Mouse (Mus musculus) heart, postnatal 0 days (tissue): ENCODE measurements around the gene Selenon. TPM values are rescaled to one million over a fixed set of nuclear protein-coding genes. Genes with fewer than 3 reads are reported as not detected.

ENCODE experiments used
- ATAC-seq: fragments of 200-750 bp; cut with Nextera tagmentation; 2 replicates; pipeline ENCODE4 v1.8.0; 2017; ENCODE audit warnings: low read depth, moderate number of reproducible peaks, moderate library complexity; ENCODE audit not compliant: insufficient read depth
- DNase-seq: peaks from one replicate; pipeline ENCODE4 v3.0.0-alpha.2; 2016; ENCODE audit warnings: low spot score
- H3K27ac ChIP-seq: fragments of 300-500 bp; sonication (generic); 2 replicates; pipeline ENCODE4 v1.5.1; 2014; ENCODE audit warnings: low read depth, mild to moderate bottlenecking
- H3K27me3 ChIP-seq: fragments of 300-500 bp; sonication (generic); 2 replicates; pipeline ENCODE4 v1.6.1; 2014; ENCODE audit warnings: low read length, mixed read lengths; ENCODE audit not compliant: control insufficient read depth, insufficient read depth
- H3K36me3 ChIP-seq: fragments of 300-500 bp; sonication (generic); replicated peaks from 2 replicates; pipeline ENCODE4 v1.6.1; 2014; ENCODE audit warnings: low read length, mixed read lengths; ENCODE audit not compliant: control insufficient read depth, insufficient read depth
- H3K4me1 ChIP-seq: fragments of 300-500 bp; sonication (generic); 2 replicates; pipeline ENCODE4 v1.6.1; 2014; ENCODE audit warnings: antibody characterized with exemption; ENCODE audit not compliant: control insufficient read depth, insufficient read depth
- H3K4me2 ChIP-seq: fragments of 300-500 bp; sonication (generic); 2 replicates; pipeline ENCODE4 v1.6.1; 2014; ENCODE audit warnings: low read depth, mild to moderate bottlenecking, low read length, moderate library complexity
- H3K4me3 ChIP-seq: fragments of 300-500 bp; sonication (generic); 2 replicates; pipeline ENCODE4 v1.5.1; 2014; ENCODE audit warnings: low read depth, low read length
- H3K9ac ChIP-seq: fragments of 300-500 bp; sonication (generic); replicated peaks from 2 replicates; pipeline ENCODE4 v1.6.1; 2014; ENCODE audit warnings: low read depth, low read length, mixed read lengths
- H3K9me3 ChIP-seq: fragments of 300-500 bp; sonication (generic); replicated peaks from 2 replicates; pipeline ENCODE4 v1.6.1; 2016; ENCODE audit warnings: low read length; ENCODE audit not compliant: control insufficient read depth
- CTCF ChIP-seq: IDR thresholded peaks from 2 replicates; pipeline ENCODE4 v1.5.1; 2016; ENCODE audit warnings: antibody characterized with exemption, control low read depth, low read depth
- EP300 ChIP-seq: IDR thresholded peaks from 2 replicates; pipeline ENCODE4 v1.6.1; 2016; ENCODE audit warnings: antibody characterized with exemption, low read depth
- WGBS: fragments of 180-500 bp; shearing (Covaris S2); extraction: QIAGEN DNeasy Blood & Tissue Kit; methylation state at CpG from one replicate; pipeline ENCODE4 v1.1.7; 2014; 5-methylcytosine and 5-hydroxymethylcytosine counted together
- polyA plus RNA-seq: library from polyadenylated mRNA; unstranded; fragments of >200 nt; fragmentation: Nextera tagmentation; extraction: Ambion mirVana; gene quantifications from 2 replicates; pipeline ENCODE4 v1.2.1, GENCODE M21; 2015
- total RNA-seq: library from RNA; depleted of rRNA; stranded (reverse); fragments of >200 nt; gene quantifications from 2 replicates; pipeline ENCODE4 v1.2.3, GENCODE M21; 2014; ENCODE audit warnings: low replicate concordance

The Selenon gene
- total and polyA plus RNA-seq, 2 experiments from 2014 or later: 6.8 to 18.2 TPM

DNA sequence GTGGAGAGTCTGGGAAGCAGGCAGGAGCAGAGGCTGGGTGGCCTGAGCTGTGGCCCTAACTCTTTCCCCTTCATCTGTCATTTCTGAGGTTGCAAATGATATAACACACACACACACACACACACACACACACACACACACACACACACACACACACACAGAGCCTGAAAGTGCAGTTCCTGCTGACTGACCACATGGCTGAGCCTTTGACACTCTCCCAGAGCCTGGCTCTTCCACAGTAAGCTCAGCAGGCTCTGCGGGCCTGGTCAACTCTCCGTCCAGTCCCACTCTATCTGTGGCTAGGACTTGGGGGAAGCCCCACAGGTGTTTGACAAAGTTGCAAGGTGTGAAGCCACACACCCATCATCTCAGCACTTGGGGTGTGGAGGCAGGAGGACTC lies 25.3 kb upstream of the Selenon start:
- Histone ChIP-seq H3K27ac (no peak overlapping the region), H3K27me3 (no peaks in the 10 kb centered on the region), H3K36me3 (peaks cover 13% of the 10 kb centered on the region), H3K4me3 (no peak overlapping the region), H3K4me1 (peaks cover 20% of the 10 kb centered on the region), H3K9me3 (no peaks in the 10 kb centered on the region), H3K9ac (no peak overlapping the region), H3K4me2 (no peak overlapping the region)
- 83% methylated on average over 2 of the region's 2 CpGs for WGBS
- no peak for DNase-seq
- no peak for TF ChIP-seq EP300
- TF ChIP-seq CTCF: no peak
- no peak for ATAC-seq

DNA sequence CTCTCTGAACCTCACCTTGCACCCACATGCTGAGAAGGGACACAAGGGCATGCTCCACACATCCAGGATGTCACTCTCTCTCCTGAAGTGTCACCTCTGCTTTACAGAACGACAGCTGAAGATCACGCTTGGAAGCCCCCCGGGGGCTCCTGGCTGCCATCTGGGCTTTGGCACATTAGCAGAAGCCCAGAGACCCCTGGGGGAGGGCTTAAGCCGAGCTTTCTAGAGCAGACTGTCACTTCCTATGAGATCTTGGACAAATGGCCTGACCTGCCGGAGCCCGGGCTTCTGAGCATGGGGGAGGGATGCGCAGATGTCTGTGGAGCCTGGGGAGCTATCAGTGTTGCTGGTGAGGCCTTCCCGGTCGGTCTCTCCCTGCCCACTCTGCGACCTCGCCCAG lies 23.5 kb upstream of the Selenon start:
- peaks cover 20% of the 10 kb centered on the region for H3K4me1 ChIP-seq
- H3K27ac ChIP-seq: no peak overlapping the region
- H3K27me3 ChIP-seq: no peaks in the 10 kb centered on the region
- ATAC-seq: no peak
- 67% methylated on average over 11 of the region's 11 CpGs for WGBS
- DNase-seq: no peak
- no peak overlapping the region for H3K4me2 ChIP-seq
- no peak overlapping the region for H3K4me3 ChIP-seq
- H3K9me3 ChIP-seq: no peaks in the 10 kb centered on the region
- TF ChIP-seq EP300: no peak
- no peak for TF ChIP-seq CTCF
- peaks cover 13% of the 10 kb centered on the region for H3K36me3 ChIP-seq
- no peak overlapping the region for H3K9ac ChIP-seq

DNA sequence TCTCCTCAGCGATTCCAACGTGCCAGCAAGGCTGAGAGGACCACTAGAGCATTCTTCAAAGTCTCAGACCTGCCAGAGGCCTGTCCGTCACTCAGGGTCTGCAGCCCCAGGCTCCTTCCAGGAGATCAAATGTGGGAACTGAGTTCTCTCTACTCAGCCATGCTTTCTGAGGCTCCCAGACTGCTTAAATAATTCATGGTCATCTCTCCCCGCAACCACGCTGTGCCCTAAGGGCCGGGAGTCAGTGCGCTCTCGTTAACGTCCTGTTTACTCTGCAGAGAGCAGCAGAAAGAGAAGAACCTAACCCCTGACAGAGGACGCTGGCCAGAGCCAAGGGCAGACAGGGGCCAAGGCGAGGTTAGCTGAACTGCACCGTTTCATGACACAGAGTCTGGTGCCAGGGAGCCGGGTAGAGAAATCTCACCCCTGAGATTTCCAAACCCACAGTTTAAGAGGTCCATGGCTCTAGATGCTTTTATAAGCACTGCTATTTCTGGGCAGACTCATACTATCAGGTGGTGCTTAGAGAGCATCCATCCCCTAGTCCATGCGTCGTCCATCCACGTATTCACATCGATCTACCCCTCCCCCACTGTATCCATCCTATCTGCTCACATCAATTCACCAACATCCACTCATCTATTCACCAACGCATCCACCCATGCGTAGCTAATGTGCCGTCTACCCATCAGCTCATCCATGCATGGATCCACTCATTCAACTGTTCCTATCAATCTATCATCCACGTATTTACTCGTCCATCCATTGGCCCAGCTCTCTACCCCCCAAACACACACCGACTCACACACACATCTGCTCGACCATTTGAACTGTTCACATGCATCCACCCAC lies 20.7 kb upstream of the Selenon start:
- Histone ChIP-seq H3K4me2 (no peak overlapping the region), H3K9me3 (no peaks in the 10 kb centered on the region), H3K27me3 (no peaks in the 10 kb centered on the region), H3K4me1 (no peaks in the 10 kb centered on the region), H3K4me3 (no peak overlapping the region), H3K9ac (no peak overlapping the region), H3K27ac (no peak overlapping the region), H3K36me3 (peaks cover 16% of the 10 kb centered on the region)
- no peak for TF ChIP-seq EP300
- no peak for TF ChIP-seq CTCF
- DNase-seq (no peak), ATAC-seq (no peak)
- WGBS: 84% methylated on average over 24 of the region's 24 CpGs

DNA sequence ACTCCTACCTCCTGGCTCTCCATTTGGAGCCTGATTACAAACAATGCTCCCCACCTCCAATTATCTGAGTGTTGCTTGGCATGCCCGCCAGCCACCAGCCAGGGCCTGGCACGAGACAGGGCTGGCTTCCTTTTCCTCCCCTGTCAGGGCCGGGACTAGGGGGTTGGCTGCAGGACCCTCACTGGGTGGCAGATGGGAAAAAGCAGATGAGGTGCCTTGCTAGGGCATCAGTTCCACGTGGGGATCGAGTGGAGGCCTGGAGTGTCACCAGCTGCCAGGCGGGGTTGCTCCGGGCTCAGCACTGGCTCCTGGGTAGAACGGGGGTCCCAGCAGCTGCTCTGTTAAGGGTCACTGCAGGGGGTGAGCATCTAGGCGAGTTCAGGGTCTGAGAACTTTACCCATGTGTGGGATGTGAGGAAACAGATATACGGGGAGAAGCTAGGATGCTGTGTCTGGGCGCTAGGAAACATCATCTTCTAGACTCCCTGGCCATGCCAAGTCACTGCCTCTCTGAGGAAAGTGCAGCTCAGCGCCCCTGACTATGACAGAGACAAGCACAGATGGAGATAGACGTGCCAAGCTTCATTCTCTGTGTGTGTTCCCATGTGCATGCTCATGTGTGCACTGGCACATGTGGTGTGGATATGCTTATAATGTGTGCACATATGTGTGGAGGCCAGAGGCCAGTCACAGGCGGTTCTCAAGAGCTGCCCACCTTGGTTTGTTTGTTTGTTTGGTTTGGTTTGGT lies 18.9 kb upstream of the Selenon start:
- Histone ChIP-seq H3K4me2 (no peak overlapping the region), H3K4me1 (no peaks in the 10 kb centered on the region), H3K9ac (no peak overlapping the region), H3K36me3 (peaks cover 16% of the 10 kb centered on the region), H3K4me3 (no peak overlapping the region), H3K27me3 (no peaks in the 10 kb centered on the region), H3K9me3 (no peaks in the 10 kb centered on the region), H3K27ac (no peak overlapping the region)
- ATAC-seq (no peak), DNase-seq (no peak)
- TF ChIP-seq EP300: no peak
- no peak for TF ChIP-seq CTCF
- 82% methylated on average over 14 of the region's 14 CpGs for WGBS

DNA sequence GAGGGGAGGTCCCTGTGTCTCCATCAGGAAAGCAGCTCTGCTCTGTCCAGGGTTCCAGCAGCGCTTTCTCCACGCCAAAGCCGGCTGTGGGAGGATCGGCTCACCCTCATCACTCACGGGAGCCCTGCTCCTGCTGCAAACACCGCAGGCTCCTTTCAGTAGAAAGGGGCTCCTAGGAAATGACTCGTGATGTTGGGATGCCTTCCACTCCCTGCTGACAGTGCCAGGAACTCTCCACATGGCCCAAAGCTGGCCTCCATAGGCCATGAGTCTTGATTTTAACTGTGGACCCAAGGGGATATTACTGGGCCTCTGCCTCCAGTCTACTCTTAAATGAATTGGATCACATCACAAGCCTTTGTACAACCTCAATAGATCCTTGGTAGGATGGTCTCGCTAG lies 17.9 kb upstream of the Selenon start:
- DNase-seq: no peak

More for the DNA sequence above, 17.9 kb upstream of the Selenon start:
- TF ChIP-seq CTCF (no peak), EP300 (no peak)
- H3K9me3 ChIP-seq: no peaks in the 10 kb centered on the region
- no peaks in the 10 kb centered on the region for H3K27me3 ChIP-seq
- no peak overlapping the region for H3K9ac ChIP-seq
- 83% methylated on average over 8 of the region's 8 CpGs for WGBS
- H3K4me1 ChIP-seq: no peaks in the 10 kb centered on the region
- H3K36me3 ChIP-seq: peaks cover 24% of the 10 kb centered on the region
- H3K4me3 ChIP-seq: no peak overlapping the region
- H3K4me2 ChIP-seq: no peak overlapping the region
- H3K27ac ChIP-seq: no peak overlapping the region
- no peak for ATAC-seq
